Mouse (Mus musculus) right cerebral cortex, postnatal 36 days (tissue): ENCODE data around the gene Akr1d1.

ENCODE experiments used
- DNase-seq, 2 experiments: peaks; one replicate each; pipeline ENCODE4 v3.0.0; 2022; ENCODE audit warnings: low spot score in 2 of 2, mixed read lengths in 1 of 2

The Akr1d1 gene

GRCm38 (mm10) chr6:37529940-37530339, at the start of gene Akr1d1:
Gene Akr1d1 (plus strand): TSS chr6:37530173.
- DNase-seq: no peak

DNA sequence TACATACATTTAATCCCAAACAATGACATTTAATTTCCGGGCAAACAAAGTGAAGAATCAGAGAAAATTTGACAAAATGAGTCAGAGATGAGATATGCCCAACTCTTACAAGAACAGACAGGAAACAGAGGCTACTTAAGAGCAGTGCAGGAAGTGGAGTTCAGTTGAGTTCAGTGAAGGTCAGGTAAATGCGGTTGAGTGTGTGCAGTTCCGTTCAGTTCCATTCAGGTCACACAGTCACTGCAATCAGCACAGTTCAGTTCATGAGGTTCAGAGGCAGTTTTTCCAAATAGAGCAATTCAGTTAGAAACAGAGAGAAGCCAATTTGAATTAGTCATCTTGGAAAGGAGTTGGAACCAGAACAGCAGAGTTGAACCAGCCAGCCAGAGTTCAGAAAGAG, 48.8 kb upstream of the Akr1d1 start:
- no peak for DNase-seq

DNA sequence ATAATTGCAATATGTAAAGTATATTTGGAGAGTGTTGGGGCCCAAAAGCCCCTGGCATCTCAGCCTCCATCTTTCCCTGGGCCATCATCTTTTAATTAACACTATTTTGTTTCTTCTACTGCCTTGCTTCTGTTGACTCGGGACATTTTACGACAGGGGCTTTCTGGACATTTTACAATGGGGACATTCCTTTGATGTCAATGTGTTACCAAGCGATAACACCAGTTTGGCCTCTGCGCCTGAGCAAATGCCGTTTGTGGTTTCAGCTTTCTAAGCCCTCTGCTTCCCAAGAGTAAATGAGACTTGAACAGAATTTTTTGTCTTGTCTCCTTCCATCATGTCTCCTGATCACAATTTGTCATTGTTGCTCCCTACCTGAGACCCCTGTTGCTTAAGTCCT, 46.7 kb upstream of the Akr1d1 start:
- no peak for DNase-seq

GRCm38 (mm10) chr6:37484588-37485070, 45.3 kb upstream of the Akr1d1 start:
- DNase-seq: no peak

- no peak for DNase-seq
These were observed 43.5 kb upstream of the Akr1d1 start for GRCm38 (mm10) chr6:37486502-37486901.

DNA sequence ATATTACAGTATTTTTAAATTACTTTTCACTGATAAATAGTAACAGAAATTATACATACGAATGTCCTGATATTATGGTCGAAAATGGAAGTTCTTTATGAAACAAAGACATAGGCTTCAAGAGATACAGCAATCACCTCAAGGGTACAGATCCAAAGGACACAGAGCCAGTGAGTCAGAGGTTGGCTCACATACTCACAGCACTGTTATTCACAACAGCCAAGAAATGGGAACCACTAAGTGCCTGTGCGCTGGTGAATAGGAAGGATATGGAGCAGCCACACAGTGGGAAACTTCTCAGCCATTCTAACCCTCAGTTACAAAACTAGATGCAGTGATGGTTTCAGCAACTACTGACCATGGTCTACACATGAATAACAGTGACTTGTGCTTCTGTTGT, 37.7 kb upstream of the Akr1d1 start:
- DNase-seq: no peak

- DNase-seq: no peak
These were observed 35.0 kb upstream of the Akr1d1 start for GRCm38 (mm10) chr6:37494957-37495356.

GRCm38 (mm10) chr6:37496866-37497265, 33.1 kb upstream of the Akr1d1 start:
- no peak for DNase-seq

GRCm38 (mm10) chr6:37505588-37505987, 24.4 kb upstream of the Akr1d1 start:
- no peak for DNase-seq

GRCm38 (mm10) chr6:37506909-37507515, 23.0 kb upstream of the Akr1d1 start:
- DNase-seq: no peak

DNA sequence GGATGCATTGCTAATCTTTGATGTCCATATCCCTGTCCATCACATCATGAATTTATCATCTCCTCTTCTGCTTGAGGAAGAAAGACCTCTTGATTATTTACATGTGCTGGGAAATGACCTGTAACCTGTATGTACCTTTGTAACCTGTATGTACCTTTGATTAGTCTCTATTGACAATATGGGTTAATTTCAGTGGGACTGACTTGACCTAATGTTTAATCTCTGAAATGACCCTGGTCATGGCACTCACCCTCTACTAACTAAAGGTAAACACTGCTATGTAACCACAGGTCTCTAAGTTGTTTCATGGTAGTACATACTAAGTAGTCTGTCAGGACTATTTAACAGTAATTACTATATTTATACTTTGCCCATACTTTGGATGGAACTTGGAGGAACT, 19.2 kb upstream of the Akr1d1 start:
- no peak for DNase-seq

DNA sequence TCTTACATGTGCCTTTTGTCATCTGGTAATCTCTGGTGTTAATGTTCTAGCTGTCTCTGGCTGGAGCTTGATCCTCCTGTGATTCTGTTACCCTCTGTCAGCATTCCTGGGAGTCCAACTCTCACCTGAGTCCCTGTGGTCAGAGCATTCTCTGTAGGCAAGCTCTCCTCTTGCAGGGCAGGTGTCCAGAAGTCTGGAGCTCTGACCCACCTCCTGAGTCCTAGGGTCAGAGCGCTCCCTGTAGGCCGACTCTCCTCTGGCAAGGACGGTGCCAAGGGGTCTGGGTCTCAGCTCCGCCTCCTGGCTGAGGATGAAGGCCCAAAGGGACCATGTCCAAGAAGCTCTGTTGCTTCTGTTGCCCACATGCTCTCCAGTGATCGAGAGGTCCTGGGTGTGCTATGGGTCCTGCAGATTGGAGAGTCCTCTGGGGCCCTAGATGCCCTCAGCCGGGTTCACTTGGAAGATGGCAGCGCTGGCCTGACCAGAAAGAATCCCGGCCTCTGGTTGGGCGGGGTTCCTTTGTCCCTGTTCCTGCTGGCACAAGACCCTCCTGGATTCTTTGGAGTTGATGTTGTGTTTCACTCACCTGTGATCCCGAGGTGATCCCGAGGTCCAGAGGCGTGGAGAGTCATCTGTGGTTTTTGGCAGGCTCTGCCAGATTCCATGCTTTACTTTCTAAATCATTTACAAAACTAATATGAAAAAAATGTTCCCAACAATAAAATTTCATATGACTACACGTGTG, 9.2 kb upstream of the Akr1d1 start:
- no peak for DNase-seq

DNA sequence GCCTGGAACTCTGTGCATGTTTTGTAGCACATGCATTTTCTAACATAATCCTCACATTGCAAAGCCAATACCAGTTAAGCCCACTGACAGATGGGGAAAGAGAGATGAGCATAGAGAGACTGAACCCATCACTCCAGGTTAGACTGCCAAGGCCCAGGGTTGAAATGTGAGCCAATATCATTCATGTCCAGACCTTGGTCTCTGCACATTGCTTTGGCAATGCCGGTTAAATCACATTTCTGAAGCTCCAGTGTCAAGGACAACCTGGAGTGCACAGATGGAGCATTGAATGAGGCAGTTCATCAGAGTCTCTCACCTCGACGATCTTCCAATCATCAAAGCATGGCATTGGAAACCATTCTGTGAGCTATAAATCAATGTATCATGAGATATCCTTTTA, 2.1 kb downstream of the Akr1d1 start:
- DNase-seq: no peak

GRCm38 (mm10) chr6:37536831-37537230, 6.9 kb downstream of the Akr1d1 start:
- no peak for DNase-seq

GRCm38 (mm10) chr6:37537801-37538200, 7.8 kb downstream of the Akr1d1 start:
- DNase-seq: no peak

DNA sequence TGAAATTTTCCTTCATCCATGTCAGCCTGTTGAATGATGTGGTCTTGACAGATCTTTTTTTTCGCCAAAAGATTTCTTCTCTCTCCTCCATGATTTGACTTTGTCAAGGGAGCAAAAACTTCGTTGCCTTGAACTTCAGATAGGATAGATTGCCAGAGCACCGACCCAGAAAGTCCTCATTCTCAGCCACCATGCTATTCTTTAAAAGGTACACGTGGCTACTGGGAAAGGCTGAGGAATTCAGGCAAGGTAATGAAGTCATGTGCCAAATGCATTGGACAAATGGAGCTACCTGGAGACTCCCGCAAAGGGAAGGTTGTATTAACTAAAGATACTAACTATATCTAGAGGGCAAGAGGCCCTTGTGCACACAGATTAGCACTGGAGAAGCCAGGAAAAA, 8.8 kb downstream of the Akr1d1 start:
- no peak for DNase-seq

GRCm38 (mm10) chr6:37539403-37539802, 9.4 kb downstream of the Akr1d1 start:
- DNase-seq: no peak

DNA sequence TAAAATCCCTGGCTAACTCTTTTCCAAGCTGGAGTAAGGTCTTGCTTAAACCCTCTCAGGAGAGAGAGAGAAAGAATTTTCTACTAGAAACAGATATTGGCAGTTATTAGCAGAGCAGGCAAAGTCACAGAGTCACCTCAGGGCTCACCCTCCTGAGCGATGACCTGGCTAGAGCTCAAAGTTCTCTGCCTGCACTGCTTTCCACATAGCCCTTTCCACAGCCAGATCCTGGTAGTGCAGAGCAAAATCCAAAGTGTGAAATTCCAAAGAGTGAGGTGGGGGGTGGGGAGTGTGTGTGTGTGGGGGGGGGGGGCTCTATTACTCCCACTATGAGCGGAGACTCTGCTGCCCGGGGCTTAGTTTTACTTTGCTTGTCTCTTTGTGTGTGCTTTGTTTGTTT, 10.1 kb downstream of the Akr1d1 start:
- no peak for DNase-seq

GRCm38 (mm10) chr6:37541171-37541570, 11.2 kb downstream of the Akr1d1 start:
- no peak for DNase-seq

- no peak for DNase-seq
These were observed 12.2 kb downstream of the Akr1d1 start for GRCm38 (mm10) chr6:37542145-37542544.

DNA sequence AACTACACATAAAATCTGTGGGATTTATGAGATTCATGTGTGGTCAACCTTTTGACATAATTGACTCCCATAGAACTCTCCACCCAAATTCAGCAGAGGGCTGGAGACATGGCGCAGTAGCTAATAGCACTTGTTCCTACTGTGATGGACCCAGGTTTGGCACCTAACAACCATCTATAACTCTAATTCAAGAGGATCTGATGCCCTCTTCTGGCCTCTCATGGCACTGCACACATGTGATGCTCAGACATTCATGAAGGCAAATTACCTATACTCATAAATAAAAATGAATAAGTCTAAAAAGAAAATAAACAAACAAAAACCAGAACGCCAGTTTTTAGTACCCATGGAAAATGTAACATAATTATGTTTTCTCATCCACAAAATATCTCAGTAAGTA, 22.8 kb downstream of the Akr1d1 start:
- DNase-seq: no peak

GRCm38 (mm10) chr6:37553926-37554325, 24.0 kb downstream of the Akr1d1 start:
- no peak for DNase-seq

- no peak for DNase-seq
These were observed 24.4 kb downstream of the Akr1d1 start for GRCm38 (mm10) chr6:37554327-37554726.
